Mouse (Mus musculus): ENCODE measurements around the gene Gpx3.
"Not testable (repeated sequence)": the region's sequence is repeated elsewhere in the genome, so short reads cannot be mapped to it uniquely, and the experiment has no call there.

Gene Gpx3

GRCm38 (mm10) chr11:54902333-54903323 lies at the start of gene Gpx3:
Gpx3 (plus strand) TSS chr11:54902453.
- DNase-seq (ENCODE audit: low read depth), result no peak

GRCm38 (mm10) chr11:54858880-54859279 lies 43.4 kb upstream of the Gpx3 start:
- DNase-seq (ENCODE audit: low read depth), result not testable (repeated sequence)

GRCm38 (mm10) chr11:54859322-54860165 lies 42.7 kb upstream of the Gpx3 start:
- no peak for DNase-seq (ENCODE audit: low read depth)

GRCm38 (mm10) chr11:54860256-54861038 lies 41.8 kb upstream of the Gpx3 start, which contains the start of gene Lyrm7:
Lyrm7 (minus strand) TSS chr11:54860916.
- DNase-seq (ENCODE audit: low read depth), result peak; percentile 94

- DNase-seq (ENCODE audit: low read depth), result no peak
Measured at GRCm38 (mm10) chr11:54861471-54862420, 40.5 kb upstream of the Gpx3 start.

- no peak for DNase-seq (ENCODE audit: low read depth)
Measured at GRCm38 (mm10) chr11:54862621-54863520, 39.4 kb upstream of the Gpx3 start.

- no peak for DNase-seq (ENCODE audit: low read depth)
Measured at GRCm38 (mm10) chr11:54865330-54866085, 36.7 kb upstream of the Gpx3 start.

- no peak for DNase-seq (ENCODE audit: low read depth)
Measured at GRCm38 (mm10) chr11:54866119-54867048, 35.9 kb upstream of the Gpx3 start, which contains the start of gene Hint1. Hint1 (plus strand) TSS chr11:54866383.

- DNase-seq (ENCODE audit: low read depth), result no peak
Measured at GRCm38 (mm10) chr11:54867049-54867385, 35.2 kb upstream of the Gpx3 start.

GRCm38 (mm10) chr11:54867903-54868434 lies 34.3 kb upstream of the Gpx3 start:
- DNase-seq (ENCODE audit: low read depth), result no peak

- no peak for DNase-seq (ENCODE audit: low read depth)
Measured at GRCm38 (mm10) chr11:54868445-54868844, 33.8 kb upstream of the Gpx3 start.

- DNase-seq (ENCODE audit: low read depth), result no peak
Measured at GRCm38 (mm10) chr11:54869318-54869717, 32.9 kb upstream of the Gpx3 start.

- no peak for DNase-seq (ENCODE audit: low read depth)
Measured at GRCm38 (mm10) chr11:54871831-54872537, 30.3 kb upstream of the Gpx3 start.

GRCm38 (mm10) chr11:54876031-54876430 lies 26.2 kb upstream of the Gpx3 start:
- no peak for DNase-seq (ENCODE audit: low read depth)

GRCm38 (mm10) chr11:54878893-54879292 lies 23.4 kb upstream of the Gpx3 start:
- no peak for DNase-seq (ENCODE audit: low read depth)

- no peak for DNase-seq (ENCODE audit: low read depth)
Measured at GRCm38 (mm10) chr11:54879434-54879833, 22.8 kb upstream of the Gpx3 start.

GRCm38 (mm10) chr11:54879922-54880321 lies 22.3 kb upstream of the Gpx3 start:
- DNase-seq (ENCODE audit: low read depth), result no peak
